Mouse (Mus musculus) liver, postnatal 0 days (tissue): Measurements from ENCODE around the gene Trove2.

Experiments used
- CTCF ChIP-seq: sonication (generic); IDR thresholded peaks from 2 replicates; pipeline ENCODE4 v1.5.1; 2016; ENCODE audit warnings: antibody characterized with exemption, low read depth
- EP300 ChIP-seq: IDR thresholded peaks from 2 replicates; pipeline ENCODE4 v1.6.1; 2016; ENCODE audit warnings: antibody characterized with exemption, low read depth, mild to moderate bottlenecking

DNA sequence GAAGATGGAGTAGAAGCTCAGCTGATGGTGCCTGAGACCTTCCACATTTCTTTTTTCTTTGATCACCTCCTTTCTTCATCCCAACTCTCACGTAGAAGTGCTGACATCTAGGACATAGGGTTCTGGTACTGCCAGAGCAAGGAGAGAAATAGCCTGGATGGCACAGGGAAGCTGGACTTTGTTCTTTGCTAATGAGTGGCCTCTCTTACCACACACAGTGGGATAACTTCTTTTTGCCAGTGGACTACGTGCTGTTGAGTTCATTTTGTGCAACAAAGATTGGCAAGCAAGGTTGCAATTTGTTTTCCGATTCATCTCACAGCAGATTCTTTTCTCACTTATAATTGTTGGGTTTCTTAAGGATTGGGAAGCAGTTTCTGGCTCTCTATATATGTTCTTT, 45.8 kb upstream of the Trove2 start:
- TF ChIP-seq EP300: no peak
- TF ChIP-seq CTCF: no peak
